Mouse (Mus musculus) duodenum, adult 2 months (tissue): ENCODE results near the gene Pus3. TPM values are rescaled to one million over a fixed set of nuclear protein-coding genes. Genes with fewer than 3 reads are reported as not detected.

Source experiments
- polyA plus RNA-seq: library from polyadenylated mRNA; depleted of rRNA; stranded (reverse); fragments of >200 nt; gene quantifications from 2 replicates; pipeline ENCODE4 v1.2.3, GENCODE M21; 2012; ENCODE audit warnings: low replicate concordance; rRNA removed

The Pus3 gene
- polyA plus RNA-seq = 0.12 and 0.15 TPM in 2 replicates

GRCm38 (mm10) chr9:35558257-35559008 is at the start of gene Pus3, which contains the start of gene Ddx25:
TSS of gene Pus3 (plus strand) at chr9:35558595.
TSS of gene Ddx25 (minus strand) at chr9:35558528.

DNA sequence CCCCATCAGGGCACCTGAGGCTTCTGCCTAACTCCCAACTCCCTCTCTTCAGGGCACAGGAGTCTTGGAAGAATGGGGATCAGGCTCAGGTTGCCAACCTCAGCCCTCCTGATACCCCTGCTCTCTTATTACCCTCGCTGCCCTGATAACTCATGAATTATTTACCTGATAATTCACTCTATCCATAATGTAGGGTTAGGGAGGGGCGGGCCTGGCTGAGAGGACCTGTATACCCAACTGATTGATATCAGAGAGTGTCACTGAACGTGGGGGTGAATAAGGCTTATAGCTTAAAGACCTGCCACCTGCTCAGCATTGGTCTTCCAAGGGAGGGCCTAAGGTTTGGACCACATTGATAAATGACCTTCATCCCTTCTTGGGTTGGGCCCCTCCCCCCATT is 40.2 kb upstream of the Pus3 start, which contains the start of gene Gm1113:
Gm1113 (minus strand) TSS at position 101 of the 400 bp plus-strand sequence.

DNA sequence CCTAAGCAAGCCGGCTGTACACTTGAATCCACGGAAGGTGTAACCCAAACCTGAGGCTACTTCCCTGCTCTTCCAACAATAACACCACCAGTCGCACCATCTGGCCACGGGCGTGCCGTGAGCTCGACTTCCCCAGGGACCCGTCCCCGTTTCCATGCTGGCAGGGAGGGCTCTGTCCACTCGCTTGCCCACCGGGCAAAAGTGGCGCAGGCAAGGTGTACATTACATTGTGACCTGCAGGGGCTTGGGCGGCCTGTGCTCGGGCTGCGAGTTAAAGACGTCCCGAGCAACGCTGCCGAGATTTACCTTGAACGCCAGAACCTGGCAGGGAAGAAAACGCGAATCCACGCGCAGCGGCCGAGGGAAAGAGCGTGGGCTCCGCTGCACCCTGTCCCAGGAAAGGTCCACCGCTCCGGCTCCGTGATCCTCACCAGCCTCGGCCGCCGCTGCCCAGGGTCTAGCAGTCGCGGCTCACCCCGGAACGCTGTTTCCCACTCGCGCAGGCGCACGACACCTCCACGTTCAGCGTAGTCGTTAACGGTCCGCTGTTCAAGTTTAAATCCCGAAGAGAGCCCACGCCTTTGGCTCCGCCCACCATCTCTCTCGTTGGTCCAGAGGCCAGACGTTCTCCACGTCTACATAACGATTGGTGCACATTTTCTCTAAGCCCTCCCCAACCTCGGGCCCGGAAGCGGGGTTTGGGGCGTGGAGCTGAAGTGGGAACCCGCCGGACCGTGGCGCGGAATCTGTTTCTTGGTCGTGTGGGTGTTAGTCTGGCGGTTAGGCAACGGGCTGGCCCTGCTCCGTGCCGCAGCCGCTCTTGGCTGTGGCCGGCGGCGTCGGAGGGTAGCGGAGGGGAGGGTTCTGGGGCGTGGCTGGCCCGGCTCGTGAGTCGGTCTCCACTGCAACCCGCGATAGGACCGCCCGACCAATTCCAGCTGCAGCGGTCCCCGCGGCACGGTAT is 11.5 kb downstream of the Pus3 start, which contains the start of the genes Pate2 and Hyls1:
Pate2 (plus strand) TSS at position 714 of the 964 bp plus-strand sequence.
Hyls1 (minus strand) TSS at position 828 of the 964 bp plus-strand sequence.

GRCm38 (mm10) chr9:35611841-35612240 is 53.4 kb downstream of the Pus3 start, which contains the start of gene Pate4:
TSS of gene Pate4 (minus strand) at chr9:35611941.

Other genes with a start within 250 kb of the Pus3 start
- 1.2 TPM in 2 replicates for gene Cdon, start 137.5 kb upstream of the Pus3 start, polyA plus RNA-seq
- not detected in 2 replicates for gene Gm1113, start 40.3 kb upstream of the Pus3 start, polyA plus RNA-seq
- gene Ddx25, start 67 bp upstream of the Pus3 start, polyA plus RNA-seq = 0.02 TPM in 1 of 2 replicates, not detected in the other
- gene Pate2, start 11.7 kb downstream of the Pus3 start, polyA plus RNA-seq = 0.15 TPM in 1 of 2 replicates, not detected in the other
- gene Hyls1, start 11.8 kb downstream of the Pus3 start, polyA plus RNA-seq = 0.07 and 0.29 TPM in 2 replicates
- not detected in 2 replicates for gene Pate4, start 53.3 kb downstream of the Pus3 start, polyA plus RNA-seq
- not detected in 2 replicates for gene Pate3, start 89.6 kb downstream of the Pus3 start, polyA plus RNA-seq
- gene Pate1, start 128.8 kb downstream of the Pus3 start, polyA plus RNA-seq = not detected in 2 replicates
- gene Gm17677, start 182.5 kb downstream of the Pus3 start, polyA plus RNA-seq = not detected in 2 replicates
- not detected in 2 replicates for gene Gm17727, start 219.5 kb downstream of the Pus3 start, polyA plus RNA-seq
- not detected in 2 replicates for gene Gm27235, start 231.5 kb downstream of the Pus3 start, polyA plus RNA-seq
- not detected in 2 replicates for gene D730048I06Rik, start 231.5 kb downstream of the Pus3 start, polyA plus RNA-seq